Mouse (Mus musculus): ENCODE results near the gene Trp63.

Gene Trp63

DNA sequence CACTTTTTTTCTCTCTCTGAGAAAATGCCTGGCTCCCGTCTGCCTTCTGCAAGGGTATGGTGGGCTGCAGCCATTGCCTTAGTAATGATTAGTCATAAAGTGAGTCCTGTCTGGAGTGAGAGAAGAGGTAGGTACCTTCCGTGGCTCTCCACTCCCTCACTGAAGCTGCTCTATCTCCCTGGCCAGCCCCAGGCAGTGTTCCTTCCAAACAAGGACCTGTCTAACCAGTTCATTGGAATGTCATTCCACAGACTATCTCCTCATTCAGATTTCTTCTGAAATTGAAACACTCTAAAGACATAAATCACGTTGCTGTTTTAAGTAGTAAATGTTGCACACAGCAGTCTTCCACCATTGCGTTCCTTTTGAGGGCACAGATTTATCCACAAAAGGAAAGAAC, 96.4 kb downstream of the Trp63 start:
- in situ Hi-C loops (cut with MseI, MboI), result no loop called here

DNA sequence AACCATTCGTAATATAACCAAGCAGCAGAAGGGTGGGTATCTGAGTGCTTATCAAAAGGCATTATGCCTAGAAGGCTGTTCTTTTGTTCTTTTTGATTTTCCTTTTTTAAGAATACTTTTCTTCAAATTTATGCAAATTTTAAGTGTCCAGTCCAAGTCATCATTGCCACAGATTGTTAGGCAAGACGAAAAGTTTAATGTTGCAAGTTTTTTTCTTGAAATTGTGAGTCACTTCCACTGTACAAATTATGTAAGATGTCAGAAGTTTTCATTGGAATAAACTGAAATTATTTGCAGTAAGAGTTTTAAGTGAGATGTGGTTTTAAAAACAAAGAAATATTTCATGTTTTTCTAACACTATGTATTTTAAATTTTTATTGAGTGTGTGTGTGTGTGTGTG, 100.7 kb downstream of the Trp63 start:
- in situ Hi-C loops (cut with MseI, MboI), result no loop called here

- in situ Hi-C loops (cut with MseI, MboI), result no loop called here
Observed at GRCm38 (mm10) chr16:25786457-25786856, 102.9 kb downstream of the Trp63 start.

- in situ Hi-C loops (cut with MseI, MboI), result no loop called here
Observed at GRCm38 (mm10) chr16:25792640-25793266, 109.2 kb downstream of the Trp63 start.

DNA sequence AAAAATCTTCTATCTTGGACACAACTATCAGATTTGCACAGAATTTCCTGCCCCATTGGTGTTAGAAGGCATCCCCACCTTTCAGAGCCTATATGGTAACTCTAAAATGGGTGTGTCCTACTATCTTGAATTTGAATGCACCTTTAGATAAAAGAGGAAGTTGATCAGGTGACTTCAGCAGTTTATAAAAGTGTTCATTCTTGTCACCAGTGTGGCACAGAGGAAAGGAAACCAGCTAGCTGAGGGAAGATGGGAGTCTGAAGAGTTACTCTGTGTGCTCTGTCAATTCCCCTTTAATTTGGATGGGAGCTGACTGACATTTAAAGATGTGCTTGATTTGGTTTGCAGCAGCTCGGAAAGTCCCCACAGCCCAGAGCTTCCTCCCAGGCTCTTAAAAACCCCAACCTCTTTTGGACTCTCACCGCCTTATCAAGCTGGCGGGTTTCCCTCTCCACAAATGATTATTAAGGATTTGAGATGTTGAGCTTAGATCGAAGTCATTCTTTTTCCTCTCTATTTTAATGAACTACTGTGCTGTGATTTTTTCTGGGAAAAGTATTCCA, 114.2 kb downstream of the Trp63 start:
- in situ Hi-C loops (cut with MseI, MboI), result no loop called here

GRCm38 (mm10) chr16:25799618-25800017, 116.1 kb downstream of the Trp63 start:
- in situ Hi-C loops (cut with MseI, MboI), result no loop called here

GRCm38 (mm10) chr16:25804955-25805354, 121.4 kb downstream of the Trp63 start:
- in situ Hi-C loops (cut with MseI, MboI), result no loop called here

- in situ Hi-C loops (cut with MseI, MboI), result no loop called here
Observed at GRCm38 (mm10) chr16:25807116-25807515, 123.6 kb downstream of the Trp63 start.

DNA sequence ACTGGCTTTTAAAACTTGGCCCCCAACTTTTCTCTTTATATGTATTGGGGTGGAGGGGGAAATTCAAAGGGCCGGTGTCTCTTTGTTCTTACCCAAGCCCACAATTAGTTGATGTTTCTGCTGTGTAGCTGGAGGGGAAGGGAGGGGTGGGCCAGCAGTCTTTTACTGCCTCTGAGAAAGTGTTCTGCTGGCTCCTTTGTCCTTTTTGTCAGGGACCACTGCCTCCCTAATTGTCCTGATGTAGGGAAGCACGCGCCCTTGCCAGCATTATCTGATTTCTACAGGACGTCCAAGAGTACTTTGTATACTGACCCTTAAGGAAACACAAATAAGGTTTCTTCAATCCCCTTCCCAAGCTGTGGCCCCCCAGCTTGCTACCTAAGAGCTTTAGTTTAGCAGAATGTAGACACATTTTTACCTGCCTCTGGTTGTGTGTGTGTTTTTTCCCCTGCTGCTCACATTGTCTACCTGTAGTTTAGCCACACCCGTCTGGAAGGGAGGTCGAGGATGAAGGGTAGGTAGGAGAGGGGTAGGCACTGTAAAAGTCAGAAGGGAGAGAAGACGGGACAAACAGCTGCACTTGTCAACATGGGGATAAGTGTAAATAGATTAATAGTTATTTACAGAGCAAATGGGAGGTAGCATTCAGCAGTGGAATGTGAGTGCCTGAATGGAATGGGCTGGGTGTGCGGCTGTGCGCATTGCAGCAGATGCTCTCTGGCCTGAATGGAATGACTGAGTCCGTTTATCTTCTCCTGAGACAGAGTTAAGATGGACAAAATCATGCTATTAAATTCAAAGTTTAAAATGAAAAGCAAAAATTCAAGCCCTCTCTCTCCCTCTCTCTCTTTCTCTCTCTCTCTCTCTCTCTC, 134.4 kb downstream of the Trp63 start:
- in situ Hi-C loops (cut with MseI, MboI), result no loop called here

GRCm38 (mm10) chr16:25826016-25826415, 142.5 kb downstream of the Trp63 start:
- in situ Hi-C loops (cut with MseI, MboI), result no loop called here

DNA sequence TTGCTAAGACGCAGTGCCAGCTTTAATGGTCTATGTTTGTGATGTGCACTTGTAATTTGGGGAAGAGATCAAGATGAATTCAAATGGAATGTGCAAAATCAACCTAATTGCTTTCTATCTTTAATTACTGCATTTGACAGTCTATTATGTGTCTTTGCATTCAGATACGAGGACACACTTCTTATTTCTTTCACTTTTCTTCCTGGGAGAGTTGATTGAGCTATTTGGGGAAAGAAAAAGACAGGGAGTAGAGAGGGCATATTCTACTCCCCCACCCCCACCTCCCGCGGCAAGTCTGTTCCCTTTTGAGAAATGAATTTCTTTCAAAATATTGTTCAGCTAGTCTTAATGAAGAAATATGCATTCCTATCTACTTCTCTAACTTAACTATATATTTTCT, 149.0 kb downstream of the Trp63 start:
- in situ Hi-C loops (cut with MseI, MboI), result no loop called here

DNA sequence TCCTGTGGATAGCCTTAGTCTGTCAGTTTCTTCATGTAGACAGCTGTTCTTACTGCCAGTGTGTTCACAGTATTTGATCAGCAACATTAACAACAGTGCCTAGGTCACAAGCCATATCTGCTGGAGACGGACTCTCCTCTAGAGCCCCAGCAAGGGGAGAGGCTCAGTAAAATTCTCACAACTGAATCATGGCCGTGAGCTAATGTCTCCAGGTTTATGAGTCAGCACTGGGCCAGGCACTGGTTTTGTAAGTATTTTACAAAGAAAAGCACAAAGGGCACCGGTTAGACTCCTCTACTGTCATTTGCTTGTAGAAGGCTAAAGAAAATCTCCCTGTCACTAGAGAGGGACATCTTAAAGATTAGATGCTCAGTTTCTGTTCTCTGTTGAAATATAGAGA, 151.7 kb downstream of the Trp63 start:
- in situ Hi-C loops (cut with MseI, MboI), result no loop called here

GRCm38 (mm10) chr16:25835723-25836122, 152.2 kb downstream of the Trp63 start:
- in situ Hi-C loops (cut with MseI, MboI), result no loop called here

DNA sequence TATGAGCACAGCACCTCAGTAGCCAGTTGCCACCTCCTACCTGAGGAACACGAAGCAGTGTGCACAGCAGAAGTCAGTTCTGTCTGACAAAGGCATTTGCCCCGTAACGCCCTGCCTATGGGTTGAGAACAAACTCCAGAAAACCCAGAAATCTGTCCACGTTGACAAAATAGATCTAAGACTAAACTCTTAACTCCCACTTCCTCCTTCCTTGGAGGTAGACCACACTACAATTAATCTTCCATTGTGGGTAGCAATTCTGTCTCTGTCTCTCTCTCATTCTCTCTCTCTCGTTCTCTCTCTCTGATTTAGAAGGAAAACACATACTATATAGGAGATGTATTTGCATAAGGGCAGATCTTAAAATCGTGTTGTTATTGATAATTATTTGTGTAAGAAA, 159.4 kb downstream of the Trp63 start:
- in situ Hi-C loops (cut with MseI, MboI), result no loop called here

DNA sequence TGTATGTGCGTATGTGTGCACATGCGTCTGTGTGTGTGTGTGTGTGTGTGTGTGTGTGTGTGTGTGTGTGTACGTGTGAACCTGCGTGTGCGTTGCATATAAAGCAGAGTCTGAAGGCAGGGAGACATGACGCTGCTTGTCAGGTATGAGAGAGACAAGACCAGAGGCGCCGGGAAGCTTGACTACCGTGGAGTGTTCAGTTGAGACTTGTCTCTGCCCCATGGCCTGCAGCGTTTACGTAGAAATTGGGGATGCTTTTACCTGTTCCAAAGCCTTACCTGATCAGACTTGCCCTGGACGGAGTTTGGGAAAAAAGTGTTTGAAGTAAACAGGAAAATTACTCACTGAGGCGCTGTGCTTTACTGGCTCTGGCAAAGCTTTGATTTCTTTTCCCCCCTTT, 160.1 kb downstream of the Trp63 start:
- in situ Hi-C loops (cut with MseI, MboI), result no loop called here

DNA sequence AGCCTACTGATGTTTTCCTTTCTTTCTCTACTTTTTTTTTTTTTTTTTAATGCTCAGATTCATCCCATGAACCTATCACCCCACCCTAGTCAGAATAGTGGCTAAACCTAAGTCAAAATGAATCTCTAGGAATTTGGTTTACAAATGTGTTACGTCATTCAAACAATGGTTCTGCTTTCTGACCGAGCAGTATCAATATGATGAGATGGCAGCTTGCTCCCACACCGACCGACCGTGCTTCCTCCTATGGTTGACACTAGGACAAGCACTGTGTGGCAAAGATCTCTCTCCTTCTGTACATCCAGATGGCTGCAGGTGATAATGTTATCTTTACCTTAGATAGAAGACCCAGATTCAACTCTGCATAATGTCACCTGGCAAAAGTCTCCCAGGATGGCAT, 163.0 kb downstream of the Trp63 start:
- in situ Hi-C loops (cut with MseI, MboI), result no loop called here

- in situ Hi-C loops (cut with MseI, MboI), result no loop called here
Observed at GRCm38 (mm10) chr16:25848474-25848873, 164.9 kb downstream of the Trp63 start.

DNA sequence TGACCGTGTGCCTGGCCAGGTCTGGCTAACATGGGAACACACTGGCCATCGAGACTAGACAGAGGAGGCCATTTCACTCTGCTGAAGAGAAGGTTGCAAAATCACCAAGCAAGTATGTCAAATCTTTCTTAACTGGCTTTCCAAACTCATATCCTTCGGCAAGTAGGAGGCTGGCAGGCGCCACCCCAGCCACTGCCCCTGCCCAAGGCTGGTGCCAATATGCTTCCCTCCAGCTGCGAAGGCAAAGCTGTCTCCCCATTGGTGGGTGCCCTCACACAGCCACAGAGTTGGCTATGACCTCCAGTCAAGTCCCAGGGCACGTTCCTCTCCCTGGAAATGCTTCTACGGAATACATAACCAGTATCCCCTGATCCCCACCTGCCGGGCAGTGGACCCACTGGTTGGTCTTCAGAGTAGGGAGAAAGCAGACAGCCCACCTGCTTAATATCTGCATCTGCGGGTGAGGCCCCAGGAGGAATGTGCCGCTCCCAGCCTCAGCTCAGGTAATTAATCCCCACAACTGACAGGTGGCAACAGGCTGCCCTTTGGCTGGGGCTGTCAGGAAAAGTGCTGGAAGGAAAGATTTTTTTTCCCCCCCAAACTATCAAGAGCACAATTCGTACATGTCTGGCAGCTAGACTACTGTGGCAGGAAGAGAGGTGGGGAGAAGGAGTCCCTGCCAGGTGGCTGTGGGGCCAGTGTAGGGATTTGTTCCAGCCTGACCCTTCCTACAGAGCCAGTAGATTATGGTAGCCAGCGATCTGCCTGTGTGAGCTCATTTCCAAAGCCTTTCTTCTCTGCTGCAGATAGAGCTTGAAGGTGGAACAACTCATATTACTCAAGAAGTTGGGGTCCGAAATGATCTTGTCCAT, 166.3 kb downstream of the Trp63 start:
- in situ Hi-C loops (cut with MseI, MboI), result no loop called here

- in situ Hi-C loops (cut with MseI, MboI), result no loop called here
Observed at GRCm38 (mm10) chr16:25860731-25861505, 177.4 kb downstream of the Trp63 start.

GRCm38 (mm10) chr16:25865096-25865869, 181.7 kb downstream of the Trp63 start:
- in situ Hi-C loops (cut with MseI, MboI), result no loop called here
